Mouse (Mus musculus) erythroblast, embryonic 14.5 days (primary cell): ENCODE results near the gene Syvn1.

Experiments
- GATA1 ChIP-seq: IDR thresholded peaks from 2 replicates; pipeline ENCODE4 v1.6.1; 2012; ENCODE audit warnings: low read length, inconsistent platforms, mixed read lengths
- TAL1 ChIP-seq: IDR thresholded peaks from 3 replicates; pipeline ENCODE4 v1.6.1; 2012; ENCODE audit warnings: low read length, inconsistent platforms, mixed read lengths

GRCm38 (mm10) chr19:6061641-6062302 lies 15.4 kb downstream of the Syvn1 start:
- no peak for TF ChIP-seq GATA1
- no peak for TF ChIP-seq TAL1
